Mouse (Mus musculus) erythroblast, embryonic 14.5 days (primary cell): ENCODE data around the gene Thap12.

Experiments used
- GATA1 ChIP-seq: IDR thresholded peaks from 2 replicates; pipeline ENCODE4 v1.6.1; 2012; ENCODE audit warnings: low read length, inconsistent platforms, mixed read lengths
- TAL1 ChIP-seq: IDR thresholded peaks from 3 replicates; pipeline ENCODE4 v1.6.1; 2012; ENCODE audit warnings: low read length, inconsistent platforms, mixed read lengths

GRCm38 (mm10) chr7:98756556-98756955 is 53.7 kb downstream of the Thap12 start:
- TF ChIP-seq TAL1 (no peak), GATA1 (no peak)
